Mouse (Mus musculus): ENCODE data around the gene Ccdc51. TPM values are rescaled to one million over a fixed set of nuclear protein-coding genes. Genes with fewer than 3 reads are reported as not detected.

The Ccdc51 gene
- total RNA-seq, 2 experiments from 2014 or later: 5.9 to 6.6 TPM

GRCm38 (mm10) chr9:109095137-109095982 is 13.1 kb downstream of the Ccdc51 start, which contains the start of gene Plxnb1:
Gene Plxnb1 (plus strand): TSS chr9:109095389.
- no peak for DNase-seq
- intact Hi-C loops (cut with DNase I): no loop called here

- intact Hi-C loops (cut with DNase I): no loop called here
- DNase-seq: no peak
These were observed 14.0 kb downstream of the Ccdc51 start for GRCm38 (mm10) chr9:109096251-109096661.

GRCm38 (mm10) chr9:109096856-109097255 is 14.6 kb downstream of the Ccdc51 start:
- DNase-seq: no peak
- intact Hi-C loops (cut with DNase I): no loop called here

- intact Hi-C loops (cut with DNase I): no loop called here
- no peak for DNase-seq
These were observed 15.0 kb downstream of the Ccdc51 start for GRCm38 (mm10) chr9:109097291-109097690.

- intact Hi-C loops (cut with DNase I): no loop called here
- no peak for DNase-seq
These were observed 15.5 kb downstream of the Ccdc51 start for GRCm38 (mm10) chr9:109097831-109098230.

- intact Hi-C loops (cut with DNase I): no loop called here
- no peak for DNase-seq
These were observed 16.1 kb downstream of the Ccdc51 start for GRCm38 (mm10) chr9:109098366-109098765.

GRCm38 (mm10) chr9:109098969-109099368 is 16.7 kb downstream of the Ccdc51 start:
- no peak for DNase-seq
- intact Hi-C loops (cut with DNase I): no loop called here

GRCm38 (mm10) chr9:109100307-109100928 is 18.1 kb downstream of the Ccdc51 start:
- intact Hi-C loops (cut with DNase I): no loop called here

GRCm38 (mm10) chr9:109101933-109102445 is 19.7 kb downstream of the Ccdc51 start:
- intact Hi-C loops (cut with DNase I): no loop called here
- no peak for DNase-seq

More at GRCm38 (mm10) chr9:109100307-109100928, 18.1 kb downstream of the Ccdc51 start:
- no peak for DNase-seq

GRCm38 (mm10) chr9:109102541-109102940 is 20.2 kb downstream of the Ccdc51 start:
- DNase-seq: no peak
- intact Hi-C loops (cut with DNase I): no loop called here

- DNase-seq: no peak
- intact Hi-C loops (cut with DNase I): no loop called here
These were observed 21.0 kb downstream of the Ccdc51 start for GRCm38 (mm10) chr9:109103250-109103649.

GRCm38 (mm10) chr9:109104083-109104482 is 21.8 kb downstream of the Ccdc51 start:
- intact Hi-C loops (cut with DNase I): no loop called here
- DNase-seq: no peak

- no peak for DNase-seq
- intact Hi-C loops (cut with DNase I): no loop called here
These were observed 22.7 kb downstream of the Ccdc51 start for GRCm38 (mm10) chr9:109105011-109105410.

GRCm38 (mm10) chr9:109105648-109106047 is 23.4 kb downstream of the Ccdc51 start:
- no peak for DNase-seq
- intact Hi-C loops (cut with DNase I): no loop called here

- intact Hi-C loops (cut with DNase I): no loop called here
- no peak for DNase-seq
These were observed 25.0 kb downstream of the Ccdc51 start for GRCm38 (mm10) chr9:109107341-109107740.

GRCm38 (mm10) chr9:109110240-109110639 is 27.9 kb downstream of the Ccdc51 start:
- no peak for DNase-seq
- intact Hi-C loops (cut with DNase I): no loop called here

GRCm38 (mm10) chr9:109111101-109111500 is 28.8 kb downstream of the Ccdc51 start:
- intact Hi-C loops (cut with DNase I): no loop called here
- DNase-seq: no peak

- DNase-seq: peak in 1 of 2 experiments; percentile 2
- intact Hi-C loops (cut with DNase I): no loop called here
These were observed 29.3 kb downstream of the Ccdc51 start for GRCm38 (mm10) chr9:109111591-109111990.

- intact Hi-C loops (cut with DNase I): no loop called here
- no peak for DNase-seq
These were observed 31.0 kb downstream of the Ccdc51 start for GRCm38 (mm10) chr9:109113331-109113730.

GRCm38 (mm10) chr9:109114276-109114675 is 32.0 kb downstream of the Ccdc51 start:
- DNase-seq: no peak
- intact Hi-C loops (cut with DNase I): no loop called here

- no peak for DNase-seq
- intact Hi-C loops (cut with DNase I): no loop called here
These were observed 32.6 kb downstream of the Ccdc51 start for GRCm38 (mm10) chr9:109114871-109115270.

- no peak for DNase-seq
- intact Hi-C loops (cut with DNase I): no loop called here
These were observed 33.9 kb downstream of the Ccdc51 start for GRCm38 (mm10) chr9:109116205-109116604.
